17 mouse cellular contexts compared by ENCODE assay signal in the genomic region with DNA sequence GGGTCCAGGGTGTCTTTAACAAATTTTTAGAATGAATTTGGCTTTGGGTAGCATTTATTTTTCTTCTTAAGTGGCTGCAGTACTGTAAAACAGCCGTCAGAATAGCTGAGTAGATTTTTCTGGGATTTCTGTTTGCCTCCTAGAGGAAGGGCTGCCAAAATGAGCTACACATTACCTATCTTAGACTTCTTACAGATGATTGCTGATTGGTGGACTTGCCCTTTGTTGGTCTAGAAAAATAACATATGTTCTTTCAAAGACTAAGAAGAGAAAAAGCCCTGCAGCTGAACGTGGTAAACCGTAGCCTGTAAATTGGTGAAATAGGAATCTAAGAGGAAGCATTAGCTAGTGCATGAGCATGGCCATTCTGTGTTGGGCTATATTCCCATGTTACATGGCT.
"Had no signal": no experiment of that assay in that cellular context is flagged by ENCODE, and none has a peak within 500 bp of the region (broad histone marks: within the 10 kb centered on the region; RNA-seq: fewer than 3 reads in every experiment).

No protein-coding gene starts in this region.

- H3K9me3 ChIP-seq: liver, embryonic 13.5 days; neural tube, embryonic 12.5 days; neural tube, embryonic 15.5 days had no signal

- H3K4me3 ChIP-seq: left cerebral cortex, adult 2 months; liver, embryonic 13.5 days; neural tube, embryonic 12.5 days; neural tube, embryonic 15.5 days had no signal

- H3K27ac ChIP-seq: kidney, postnatal 0 days; left cerebral cortex, adult 2 months; liver, embryonic 13.5 days; neural tube, embryonic 12.5 days; neural tube, embryonic 15.5 days; stomach, postnatal 0 days had no signal

- H3K9ac ChIP-seq: liver, embryonic 13.5 days; neural tube, embryonic 12.5 days; neural tube, embryonic 15.5 days had no signal

- H3K36me3 ChIP-seq: liver, embryonic 13.5 days; neural tube, embryonic 12.5 days; neural tube, embryonic 15.5 days had no signal

- DNase-seq: kidney, adult 2 months; kidney, postnatal 36 days; layer of hippocampus, postnatal 36 days; liver, embryonic 13.5 days; lung, adult 2 months; lung, postnatal 14 days; lung, postnatal 4 days; right cerebral cortex, adult 18-20 months; right cerebral cortex, postnatal 14 days; right cerebral cortex, postnatal 4 days; thymus, adult 2 months; thymus, postnatal 25 days had no signal

- H3K4me2 ChIP-seq: liver, embryonic 13.5 days; neural tube, embryonic 12.5 days; neural tube, embryonic 15.5 days had no signal

- H3K27me3 ChIP-seq: liver, embryonic 13.5 days; neural tube, embryonic 12.5 days; neural tube, embryonic 15.5 days had no signal

- H3K4me1 ChIP-seq: liver, embryonic 13.5 days; neural tube, embryonic 12.5 days had no signal
